Mouse (Mus musculus) midbrain, embryonic 15.5 days (tissue): ENCODE measurements around the gene Pigh. TPM values are rescaled to one million over a fixed set of nuclear protein-coding genes. Genes with fewer than 3 reads are reported as not detected.

ENCODE experiments used
- ATAC-seq: fragments of 200-750 bp; cut with Nextera tagmentation; replicated peaks from 2 replicates; pipeline ENCODE4 v1.8.0; 2017; ENCODE audit warnings: moderate TSS enrichment
- H3K27ac ChIP-seq: fragments of 300-500 bp; sonication (generic); 2 replicates; pipeline ENCODE4 v1.5.1; 2015; ENCODE audit warnings: mild to moderate bottlenecking, inconsistent platforms
- H3K27me3 ChIP-seq: fragments of 300-500 bp; sonication (generic); replicated peaks from 2 replicates; pipeline ENCODE4 v1.6.1; 2015; ENCODE audit warnings: inconsistent platforms
- H3K36me3 ChIP-seq: fragments of 300-500 bp; sonication (generic); replicated peaks from 2 replicates; pipeline ENCODE4 v1.6.1; 2015; ENCODE audit warnings: inconsistent platforms
- H3K4me1 ChIP-seq: fragments of 300-500 bp; sonication (generic); 2 replicates; pipeline ENCODE4 v1.6.1; 2015; ENCODE audit warnings: inconsistent platforms
- H3K4me2 ChIP-seq: fragments of 300-500 bp; sonication (generic); 2 replicates; pipeline ENCODE4 v1.6.1; 2015; ENCODE audit warnings: inconsistent platforms, mild to moderate bottlenecking, moderate library complexity
- H3K4me3 ChIP-seq: fragments of 300-500 bp; sonication (generic); 2 replicates; pipeline ENCODE4 v1.5.1; 2015; ENCODE audit warnings: mild to moderate bottlenecking, inconsistent platforms
- H3K9ac ChIP-seq: fragments of 300-500 bp; sonication (generic); 2 replicates; pipeline ENCODE4 v1.6.1; 2015; ENCODE audit warnings: mild to moderate bottlenecking, inconsistent platforms
- H3K9me3 ChIP-seq: fragments of 300-500 bp; sonication (generic); 2 replicates; pipeline ENCODE4 v1.6.1; 2016; ENCODE audit warnings: inconsistent platforms
- WGBS: fragments of 180-500 bp; shearing (Covaris S2); methylation state at CpG from one replicate; pipeline ENCODE4 v1.1.7; 2015; ENCODE audit warnings: mixed read lengths; 5-methylcytosine and 5-hydroxymethylcytosine counted together
- polyA plus RNA-seq: library from polyadenylated mRNA; unstranded; fragments of >200 nt; fragmentation: Nextera tagmentation; extraction: Ambion mirVana; gene quantifications from 2 replicates; pipeline ENCODE4 v1.2.1, GENCODE M21; 2015

Gene Pigh
- polyA plus RNA-seq, 1 experiment from 2014 or later: 22.9 TPM

- H3K27me3 ChIP-seq: no peaks in the 10 kb centered on the region
- 80% methylated on average over 7 of the region's 7 CpGs for whole genome bisulfite sequencing
- no peaks in the 10 kb centered on the region for H3K4me1 ChIP-seq
- H3K27ac ChIP-seq: no peak overlapping the region
- H3K9me3 ChIP-seq: no peaks in the 10 kb centered on the region
- H3K36me3 ChIP-seq: 0 out of 2 replicates have a peak, but pooled peaks cover 9% of the 10 kb centered on the region
- no peak overlapping the region for H3K4me3 ChIP-seq
- no peak overlapping the region for H3K4me2 ChIP-seq
- H3K9ac ChIP-seq: no peak overlapping the region
- no peak for ATAC-seq
These were observed 28.4 kb downstream of the Pigh start for GRCm38 (mm10) chr12:79060766-79061652.

GRCm38 (mm10) chr12:79060134-79060533 lies 29.3 kb downstream of the Pigh start:
- Histone ChIP-seq H3K36me3 (0 out of 2 replicates have a peak, but pooled peaks cover 5% of the 10 kb centered on the region), H3K4me2 (no peak overlapping the region), H3K9ac (no peak overlapping the region), H3K4me3 (no peak overlapping the region), H3K4me1 (no peaks in the 10 kb centered on the region), H3K27ac (no peak overlapping the region), H3K9me3 (no peaks in the 10 kb centered on the region), H3K27me3 (no peaks in the 10 kb centered on the region)
- ATAC-seq: no peak
- WGBS: 92% methylated on average over 9 of the region's 9 CpGs

- no peak overlapping the region for H3K27ac ChIP-seq
- no peak overlapping the region for H3K4me2 ChIP-seq
- no peak overlapping the region for H3K4me3 ChIP-seq
- 0 out of 2 replicates have a peak, but pooled peaks cover 5% of the 10 kb centered on the region for H3K36me3 ChIP-seq
- H3K9ac ChIP-seq: no peak overlapping the region
- no peaks in the 10 kb centered on the region for H3K27me3 ChIP-seq
- 77% methylated on average over 6 of the region's 6 CpGs for WGBS
- no peaks in the 10 kb centered on the region for H3K4me1 ChIP-seq
- ATAC-seq: no peak
- no peaks in the 10 kb centered on the region for H3K9me3 ChIP-seq
These were observed 29.9 kb downstream of the Pigh start for GRCm38 (mm10) chr12:79059573-79059972.

- H3K4me1 ChIP-seq: no peaks in the 10 kb centered on the region
- no peak overlapping the region for H3K4me2 ChIP-seq
- no peaks in the 10 kb centered on the region for H3K27me3 ChIP-seq
- no peak for ATAC-seq
- WGBS: 95% methylated on average over 7 of the region's 7 CpGs
- no peak overlapping the region for H3K27ac ChIP-seq
- no peaks in the 10 kb centered on the region for H3K36me3 ChIP-seq
- no peaks in the 10 kb centered on the region for H3K9me3 ChIP-seq
- H3K4me3 ChIP-seq: no peak overlapping the region
- no peak overlapping the region for H3K9ac ChIP-seq
These were observed 34.2 kb downstream of the Pigh start for GRCm38 (mm10) chr12:79055276-79055675.

GRCm38 (mm10) chr12:79052073-79052472 lies 37.4 kb downstream of the Pigh start:
- 89% methylated on average over 2 of the region's 2 CpGs for WGBS
- no peaks in the 10 kb centered on the region for H3K9me3 ChIP-seq
- H3K4me3 ChIP-seq: no peak overlapping the region
- H3K27ac ChIP-seq: no peak overlapping the region
- H3K4me1 ChIP-seq: no peaks in the 10 kb centered on the region
- no peak for ATAC-seq
- no peaks in the 10 kb centered on the region for H3K36me3 ChIP-seq
- no peak overlapping the region for H3K9ac ChIP-seq
- H3K27me3 ChIP-seq: no peaks in the 10 kb centered on the region
- no peak overlapping the region for H3K4me2 ChIP-seq

- no peak overlapping the region for H3K4me3 ChIP-seq
- H3K27me3 ChIP-seq: no peaks in the 10 kb centered on the region
- H3K4me1 ChIP-seq: no peaks in the 10 kb centered on the region
- no peak overlapping the region for H3K27ac ChIP-seq
- no peaks in the 10 kb centered on the region for H3K9me3 ChIP-seq
- H3K36me3 ChIP-seq: no peaks in the 10 kb centered on the region
- ATAC-seq: no peak
- H3K9ac ChIP-seq: no peak overlapping the region
- WGBS: 90% methylated on average over 3 of the region's 3 CpGs
- no peak overlapping the region for H3K4me2 ChIP-seq
These were observed 38.8 kb downstream of the Pigh start for GRCm38 (mm10) chr12:79050545-79051212.

- H3K27ac ChIP-seq: no peak overlapping the region
- ATAC-seq: no peak
- H3K36me3 ChIP-seq: no peaks in the 10 kb centered on the region
- H3K4me3 ChIP-seq: no peak overlapping the region
- no peak overlapping the region for H3K4me2 ChIP-seq
- no peaks in the 10 kb centered on the region for H3K4me1 ChIP-seq
- no peaks in the 10 kb centered on the region for H3K9me3 ChIP-seq
- H3K27me3 ChIP-seq: no peaks in the 10 kb centered on the region
- H3K9ac ChIP-seq: no peak overlapping the region
- WGBS: 89% methylated on average over 2 of the region's 2 CpGs
These were observed 39.6 kb downstream of the Pigh start for GRCm38 (mm10) chr12:79049807-79050206.

GRCm38 (mm10) chr12:79048898-79049297 lies 40.6 kb downstream of the Pigh start:
- 88% methylated on average over 1 of the region's 1 CpGs for WGBS
- H3K36me3 ChIP-seq: no peaks in the 10 kb centered on the region

GRCm38 (mm10) chr12:79047203-79047602 lies 42.2 kb downstream of the Pigh start:
- H3K4me1 ChIP-seq: no peaks in the 10 kb centered on the region
- H3K9me3 ChIP-seq: no peaks in the 10 kb centered on the region
- H3K36me3 ChIP-seq: no peaks in the 10 kb centered on the region
- no peak for ATAC-seq
- 90% methylated on average over 7 of the region's 7 CpGs for WGBS
- H3K4me3 ChIP-seq: no peak overlapping the region
- no peak overlapping the region for H3K27ac ChIP-seq
- no peak overlapping the region for H3K4me2 ChIP-seq
- H3K9ac ChIP-seq: no peak overlapping the region
- H3K27me3 ChIP-seq: no peaks in the 10 kb centered on the region

More at GRCm38 (mm10) chr12:79048898-79049297, 40.6 kb downstream of the Pigh start:
- Histone ChIP-seq H3K4me3 (no peak overlapping the region), H3K9ac (no peak overlapping the region), H3K4me1 (no peaks in the 10 kb centered on the region), H3K27ac (no peak overlapping the region), H3K9me3 (no peaks in the 10 kb centered on the region), H3K4me2 (no peak overlapping the region), H3K27me3 (no peaks in the 10 kb centered on the region)
- no peak for ATAC-seq

- Histone ChIP-seq H3K9ac (no peak overlapping the region), H3K4me2 (no peak overlapping the region), H3K27ac (no peak overlapping the region), H3K36me3 (0 out of 2 replicates have a peak, but pooled peaks cover 5% of the 10 kb centered on the region), H3K9me3 (no peaks in the 10 kb centered on the region), H3K4me3 (no peak overlapping the region), H3K27me3 (no peaks in the 10 kb centered on the region), H3K4me1 (no peaks in the 10 kb centered on the region)
- no peak for ATAC-seq
- WGBS: 73% methylated on average over 6 of the region's 6 CpGs
These were observed 43.3 kb downstream of the Pigh start for GRCm38 (mm10) chr12:79046171-79046570.

- Histone ChIP-seq H3K36me3 (0 out of 2 replicates have a peak, but pooled peaks cover 6% of the 10 kb centered on the region), H3K27ac (no peak overlapping the region), H3K27me3 (no peaks in the 10 kb centered on the region), H3K4me2 (no peak overlapping the region), H3K4me1 (no peaks in the 10 kb centered on the region), H3K4me3 (no peak overlapping the region), H3K9ac (no peak overlapping the region), H3K9me3 (no peaks in the 10 kb centered on the region)
- ATAC-seq: no peak
- WGBS: 94% methylated on average over 8 of the region's 8 CpGs
These were observed 44.8 kb downstream of the Pigh start for GRCm38 (mm10) chr12:79044668-79045067.

- Histone ChIP-seq H3K9ac (no peak overlapping the region), H3K36me3 (0 out of 2 replicates have a peak, but pooled peaks cover 6% of the 10 kb centered on the region), H3K4me3 (no peak overlapping the region), H3K27ac (no peak overlapping the region), H3K27me3 (no peaks in the 10 kb centered on the region), H3K4me1 (no peaks in the 10 kb centered on the region), H3K9me3 (no peaks in the 10 kb centered on the region), H3K4me2 (no peak overlapping the region)
- ATAC-seq: no peak
These were observed 48.0 kb downstream of the Pigh start for GRCm38 (mm10) chr12:79041436-79041835.
